Mouse (Mus musculus): ENCODE measurements at regions not wholly inside any gene's neighbourhood (a gene's known extent, or its start where the extent isn't known, plus 50 kb on each side); places are given as distances from the start of the nearest gene placed in this dataset.

- TF ChIP-seq POLR2A (IDR thresholded peaks at IDR 0.05; ENCODE audit: borderline replicate concordance, extremely low read depth, insufficient read depth, insufficient read length), result no peak
- DNase-seq (ENCODE audit: low spot score), result no peak
- ATAC-seq (ENCODE audit: low FRiP score, low read depth), result no peak
These were observed 586.8 kb downstream of the Cdk5rap2 start for GRCm38 (mm10) chr4:69823311-69823940.

DNA sequence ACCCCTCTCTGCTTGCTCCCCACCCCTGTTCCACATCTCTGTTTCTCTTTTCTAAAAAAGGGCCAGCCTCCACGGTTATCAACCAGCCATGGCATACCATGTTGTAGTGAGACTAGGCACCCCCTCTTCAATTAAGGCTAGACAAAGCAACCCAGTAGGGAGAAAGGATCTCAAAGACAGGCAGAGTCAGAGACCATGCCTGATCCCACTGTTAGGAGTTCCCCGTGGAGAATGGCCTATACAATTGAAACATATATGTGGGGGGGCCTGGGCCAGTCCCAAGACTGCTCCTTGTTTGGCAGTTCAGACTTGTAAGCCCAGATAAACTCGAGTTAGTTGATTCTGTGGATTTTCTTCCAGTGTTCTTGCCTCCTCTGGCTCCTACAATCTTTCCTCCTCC is 591.4 kb downstream of the Cdk5rap2 start:
- Histone ChIP-seq H3K36me3 (ENCODE audit: control insufficient read depth, insufficient read depth, low read length) (no peaks in the 10 kb centered on the region), H3K4me2 (replicated peaks; ENCODE audit: low read depth, low read length, severe bottlenecking) (no peak overlapping the region), H3K27ac (replicated peaks; ENCODE audit: low read depth, low read length) (no peak overlapping the region), H3K9me3 (ENCODE audit: control insufficient read depth, low read length) (no peaks in the 10 kb centered on the region), H3K4me1 (ENCODE audit: control insufficient read depth, insufficient read depth, low read length) (no peaks in the 10 kb centered on the region), H3K4me3 (replicated peaks; ENCODE audit: low read length) (no peak overlapping the region), H3K9ac (ENCODE audit: low read depth, low read length, severe bottlenecking) (no peak overlapping the region), H3K27me3 (ENCODE audit: control insufficient read depth, insufficient read depth, low read length) (no peaks in the 10 kb centered on the region)
- DNase-seq (ENCODE audit: low spot score), result no peak
- 69% methylated on average over 3 of the region's 3 CpGs for WGBS
- no peak for TF ChIP-seq POLR2A (IDR thresholded peaks at IDR 0.05; ENCODE audit: borderline replicate concordance, extremely low read depth, insufficient read depth, insufficient read length)
- no peak for ATAC-seq (ENCODE audit: low FRiP score, low read depth)

More at GRCm38 (mm10) chr4:69823311-69823940, 586.8 kb downstream of the Cdk5rap2 start:
- H3K4me1 ChIP-seq (ENCODE audit: control insufficient read depth, insufficient read depth, low read length), result no peaks in the 10 kb centered on the region
- no peak overlapping the region for H3K9ac ChIP-seq (ENCODE audit: low read depth, low read length, severe bottlenecking)
- H3K9me3 ChIP-seq (ENCODE audit: control insufficient read depth, low read length), result no peaks in the 10 kb centered on the region
- H3K27me3 ChIP-seq (ENCODE audit: control insufficient read depth, insufficient read depth, low read length), result no peaks in the 10 kb centered on the region
- no peak overlapping the region for H3K4me2 ChIP-seq (replicated peaks; ENCODE audit: low read depth, low read length, severe bottlenecking)
- H3K4me3 ChIP-seq (replicated peaks; ENCODE audit: low read length), result no peak overlapping the region
- 11% methylated on average over 1 of the region's 1 CpGs for WGBS
- H3K36me3 ChIP-seq (ENCODE audit: control insufficient read depth, insufficient read depth, low read length), result no peaks in the 10 kb centered on the region
- H3K27ac ChIP-seq (replicated peaks; ENCODE audit: low read depth, low read length), result no peak overlapping the region

DNA sequence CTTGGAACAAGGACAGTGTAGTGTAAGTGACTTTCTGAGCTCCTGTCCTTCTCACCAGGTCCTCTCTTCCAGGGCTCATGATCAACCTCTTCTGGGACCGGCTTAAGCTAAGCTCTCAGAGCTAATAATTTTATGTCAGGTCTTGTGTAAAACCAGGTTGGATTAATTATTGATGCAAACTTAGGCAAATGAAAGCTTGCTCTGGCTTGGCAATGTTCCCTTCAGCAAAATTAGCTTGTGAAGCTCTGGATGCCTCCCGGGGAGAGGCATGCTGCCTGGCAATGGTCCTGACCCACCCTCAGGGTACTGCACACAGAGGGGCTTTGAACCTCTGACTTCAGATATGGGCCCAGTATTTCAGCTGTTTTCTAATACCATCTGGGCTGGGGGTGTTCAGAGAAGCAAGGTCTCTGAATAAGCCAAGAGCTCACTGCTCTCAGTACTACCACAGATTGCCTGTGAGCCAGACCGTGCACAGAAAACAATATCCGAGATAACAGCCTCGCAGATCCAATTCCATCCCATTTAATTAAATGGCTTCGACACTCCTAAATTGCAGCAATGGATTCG is 624.7 kb downstream of the Cdk5rap2 start:
- no peak for TF ChIP-seq POLR2A (IDR thresholded peaks at IDR 0.05; ENCODE audit: borderline replicate concordance, extremely low read depth, insufficient read depth, insufficient read length)
- Histone ChIP-seq H3K9ac (ENCODE audit: low read depth, low read length, severe bottlenecking) (no peak overlapping the region), H3K9me3 (ENCODE audit: control insufficient read depth, low read length) (no peaks in the 10 kb centered on the region), H3K4me1 (ENCODE audit: control insufficient read depth, insufficient read depth, low read length) (no peaks in the 10 kb centered on the region), H3K27me3 (ENCODE audit: control insufficient read depth, insufficient read depth, low read length) (no peaks in the 10 kb centered on the region), H3K4me2 (replicated peaks; ENCODE audit: low read depth, low read length, severe bottlenecking) (no peak overlapping the region), H3K36me3 (ENCODE audit: control insufficient read depth, insufficient read depth, low read length) (no peaks in the 10 kb centered on the region), H3K27ac (replicated peaks; ENCODE audit: low read depth, low read length) (no peak overlapping the region), H3K4me3 (replicated peaks; ENCODE audit: low read length) (no peak overlapping the region)
- ATAC-seq (ENCODE audit: low FRiP score, low read depth) (no peak), DNase-seq (ENCODE audit: low spot score) (no peak)
- 72% methylated on average over 7 of the region's 7 CpGs for WGBS

- H3K9me3 ChIP-seq (ENCODE audit: control insufficient read depth, low read length), result no peaks in the 10 kb centered on the region
- ATAC-seq (ENCODE audit: low FRiP score, low read depth) (no peak), DNase-seq (ENCODE audit: low spot score) (no peak)
- H3K36me3 ChIP-seq (ENCODE audit: control insufficient read depth, insufficient read depth, low read length), result no peaks in the 10 kb centered on the region
- 79% methylated on average over 8 of the region's 8 CpGs for WGBS
- no peak overlapping the region for H3K4me3 ChIP-seq (replicated peaks; ENCODE audit: low read length)
- no peaks in the 10 kb centered on the region for H3K27me3 ChIP-seq (ENCODE audit: control insufficient read depth, insufficient read depth, low read length)
- H3K4me1 ChIP-seq (ENCODE audit: control insufficient read depth, insufficient read depth, low read length), result no peaks in the 10 kb centered on the region
- H3K4me2 ChIP-seq (replicated peaks; ENCODE audit: low read depth, low read length, severe bottlenecking), result no peak overlapping the region
- no peak overlapping the region for H3K27ac ChIP-seq (replicated peaks; ENCODE audit: low read depth, low read length)
- TF ChIP-seq POLR2A (IDR thresholded peaks at IDR 0.05; ENCODE audit: borderline replicate concordance, extremely low read depth, insufficient read depth, insufficient read length), result no peak
- no peak overlapping the region for H3K9ac ChIP-seq (ENCODE audit: low read depth, low read length, severe bottlenecking)
These were observed 629.0 kb downstream of the Cdk5rap2 start for GRCm38 (mm10) chr4:69781258-69781657.

DNA sequence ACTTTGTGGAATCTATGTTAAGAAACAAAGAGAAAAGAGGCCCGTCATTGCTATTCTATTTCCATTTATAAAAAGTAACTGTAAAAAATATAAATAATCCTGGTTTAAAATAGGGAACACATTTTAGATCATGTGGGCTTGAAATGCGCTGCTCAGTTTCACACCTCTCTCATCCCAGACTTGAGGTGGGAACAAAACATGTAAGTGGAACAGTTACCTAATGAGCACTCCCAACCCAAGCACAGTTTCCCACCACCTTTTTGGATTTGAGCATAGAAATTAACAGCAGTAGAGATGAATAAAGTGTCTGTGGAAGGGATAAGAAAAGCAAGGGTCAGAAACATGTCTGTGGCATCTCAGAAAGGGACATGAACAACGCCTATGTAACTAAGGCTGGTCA is 648.4 kb downstream of the Cdk5rap2 start:
- DNase-seq (ENCODE audit: low spot score) (no peak), ATAC-seq (ENCODE audit: low FRiP score, low read depth) (no peak)
- no peak for TF ChIP-seq POLR2A (IDR thresholded peaks at IDR 0.05; ENCODE audit: borderline replicate concordance, extremely low read depth, insufficient read depth, insufficient read length)
- H3K4me2 ChIP-seq (replicated peaks; ENCODE audit: low read depth, low read length, severe bottlenecking), result no peak overlapping the region
- H3K4me3 ChIP-seq (replicated peaks; ENCODE audit: low read length), result no peak overlapping the region
- H3K9me3 ChIP-seq (ENCODE audit: control insufficient read depth, low read length), result no peaks in the 10 kb centered on the region
- H3K9ac ChIP-seq (ENCODE audit: low read depth, low read length, severe bottlenecking), result no peak overlapping the region
- H3K27me3 ChIP-seq (ENCODE audit: control insufficient read depth, insufficient read depth, low read length), result no peaks in the 10 kb centered on the region
- H3K27ac ChIP-seq (replicated peaks; ENCODE audit: low read depth, low read length), result no peak overlapping the region
- H3K36me3 ChIP-seq (ENCODE audit: control insufficient read depth, insufficient read depth, low read length), result no peaks in the 10 kb centered on the region
- H3K4me1 ChIP-seq (ENCODE audit: control insufficient read depth, insufficient read depth, low read length), result no peaks in the 10 kb centered on the region
- WGBS, result 83% methylated on average over 3 of the region's 3 CpGs
